Mouse (Mus musculus) midbrain, embryonic 10.5 days (tissue): ENCODE data around the gene Tubgcp6. TPM values are rescaled to one million over a fixed set of nuclear protein-coding genes. Genes with fewer than 3 reads are reported as not detected.

ENCODE experiments used
- DNase-seq: peaks from one replicate; pipeline ENCODE4 v3.0.0-alpha.2; 2017; ENCODE audit warnings: low spot score
- H3K27ac ChIP-seq: fragments of 300-500 bp; sonication (generic); replicated peaks from 2 replicates; pipeline ENCODE4 v1.5.1; 2016; ENCODE audit warnings: mild to moderate bottlenecking
- H3K27me3 ChIP-seq: fragments of 300-500 bp; sonication (generic); 2 replicates; pipeline ENCODE4 v1.6.1; 2016; ENCODE audit warnings: low read depth, mild to moderate bottlenecking; ENCODE audit not compliant: poor library complexity, severe bottlenecking
- H3K36me3 ChIP-seq: fragments of 300-500 bp; sonication (generic); 2 replicates; pipeline ENCODE4 v1.6.1; 2016; ENCODE audit warnings: mild to moderate bottlenecking, moderate library complexity
- H3K4me1 ChIP-seq: fragments of 300-500 bp; sonication (generic); 2 replicates; pipeline ENCODE4 v1.6.1; 2016
- H3K4me3 ChIP-seq: fragments of 300-500 bp; sonication (generic); 2 replicates; pipeline ENCODE4 v1.5.1; 2016; ENCODE audit warnings: mild to moderate bottlenecking, moderate library complexity
- H3K9me3 ChIP-seq: fragments of 300-500 bp; sonication (generic); replicated peaks from 2 replicates; pipeline ENCODE4 v1.6.1; 2016; ENCODE audit warnings: mild to moderate bottlenecking
- WGBS: fragments of 180-500 bp; shearing (Covaris S2); methylation state at CpG from one replicate; pipeline ENCODE4 v1.1.7; 2016; 5-methylcytosine and 5-hydroxymethylcytosine counted together
- polyA plus RNA-seq: library from polyadenylated mRNA; unstranded; fragments of >200 nt; fragmentation: Nextera tagmentation; extraction: Ambion mirVana; gene quantifications from 2 replicates; pipeline ENCODE4 v1.2.1, GENCODE M21; 2016

Tubgcp6 gene
- polyA plus RNA-seq, 1 experiment from 2014 or later, result 24.7 TPM

DNA sequence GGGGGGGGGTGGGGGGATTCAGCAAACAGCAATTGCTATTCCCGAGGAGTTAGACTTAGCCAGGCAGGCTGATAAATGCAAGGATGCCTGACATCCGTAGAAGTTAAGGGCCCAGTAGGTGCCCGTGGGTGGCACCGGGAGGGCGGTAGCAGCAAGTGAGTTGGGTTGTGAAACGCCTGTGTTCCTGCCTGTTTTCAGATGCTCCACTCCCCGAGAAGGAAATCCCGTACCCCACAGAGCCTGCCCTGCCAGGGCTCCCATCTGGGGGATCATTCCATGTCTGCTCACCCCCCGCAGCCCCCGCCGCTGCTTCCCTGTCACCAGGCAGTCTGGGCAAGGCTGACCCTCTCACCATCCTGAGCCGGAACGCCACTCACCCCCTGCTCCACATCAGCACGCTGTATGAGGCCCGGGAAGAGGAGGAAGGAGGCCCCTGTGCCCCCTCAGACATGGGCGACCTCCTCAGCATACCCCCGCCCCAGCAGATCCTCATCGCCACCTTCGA is 53.5 kb downstream of the Tubgcp6 start:
- Histone ChIP-seq H3K9me3 (no peaks in the 10 kb centered on the region), H3K27ac (0 out of 2 replicates have a peak overlapping the region, but pooled peaks have one; percentile 38), H3K36me3 (no peaks in the 10 kb centered on the region), H3K4me1 (peaks cover 14% of the 10 kb centered on the region), H3K27me3 (peaks cover 64% of the 10 kb centered on the region), H3K4me3 (no peak overlapping the region)
- 81% methylated on average over 19 of the region's 19 CpGs for WGBS
- no peak for DNase-seq

DNA sequence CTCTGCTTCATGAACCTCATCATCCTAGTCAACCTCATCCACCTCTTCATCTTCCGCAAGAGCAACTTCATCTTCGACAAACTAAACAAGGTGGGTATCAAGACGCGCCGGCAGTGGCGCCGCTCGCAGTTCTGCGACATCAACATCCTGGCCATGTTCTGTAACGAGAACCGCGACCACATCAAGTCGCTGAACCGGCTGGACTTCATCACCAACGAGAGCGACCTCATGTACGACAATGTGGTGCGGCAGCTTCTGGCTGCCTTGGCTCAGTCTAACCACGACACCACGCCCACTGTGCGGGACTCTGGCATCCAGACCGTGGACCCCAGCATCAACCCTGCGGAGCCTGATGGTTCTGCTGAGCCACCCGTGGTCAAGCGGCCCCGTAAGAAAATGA is 54.7 kb downstream of the Tubgcp6 start:
- H3K9me3 ChIP-seq, result no peaks in the 10 kb centered on the region
- DNase-seq, result no peak

DNA sequence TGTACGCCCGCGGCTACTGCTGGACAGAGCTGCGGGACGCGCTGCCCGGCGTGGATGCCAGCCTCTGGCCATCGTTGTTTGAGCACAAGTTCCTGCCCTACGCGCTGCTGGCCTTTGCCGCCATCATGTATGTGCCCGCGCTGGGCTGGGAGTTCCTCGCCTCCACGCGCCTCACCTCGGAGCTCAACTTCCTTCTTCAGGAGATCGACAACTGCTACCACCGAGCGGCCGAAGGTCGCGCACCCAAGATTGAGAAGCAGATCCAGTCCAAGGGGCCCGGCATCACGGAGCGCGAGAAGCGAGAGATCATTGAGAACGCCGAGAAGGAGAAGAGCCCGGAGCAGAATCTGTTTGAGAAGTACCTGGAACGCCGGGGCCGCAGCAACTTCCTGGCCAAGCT is 55.3 kb downstream of the Tubgcp6 start:
- peaks cover 10% of the 10 kb centered on the region for H3K4me1 ChIP-seq
- no peaks in the 10 kb centered on the region for H3K36me3 ChIP-seq
- peak; percentile 25 for DNase-seq
- WGBS, result 37% methylated on average over 35 of the region's 35 CpGs
- no peak overlapping the region for H3K27ac ChIP-seq
- H3K9me3 ChIP-seq, result no peaks in the 10 kb centered on the region
- peaks cover 82% of the 10 kb centered on the region for H3K27me3 ChIP-seq
- peak overlapping the region; percentile 35 for H3K4me3 ChIP-seq

More for the DNA sequence above, 54.7 kb downstream of the Tubgcp6 start:
- peaks cover 10% of the 10 kb centered on the region for H3K4me1 ChIP-seq
- H3K27me3 ChIP-seq, result peaks cover 76% of the 10 kb centered on the region
- H3K27ac ChIP-seq, result no peak overlapping the region
- H3K36me3 ChIP-seq, result no peaks in the 10 kb centered on the region
- 38% methylated on average over 26 of the region's 26 CpGs for WGBS
- H3K4me3 ChIP-seq, result no peak overlapping the region

DNA sequence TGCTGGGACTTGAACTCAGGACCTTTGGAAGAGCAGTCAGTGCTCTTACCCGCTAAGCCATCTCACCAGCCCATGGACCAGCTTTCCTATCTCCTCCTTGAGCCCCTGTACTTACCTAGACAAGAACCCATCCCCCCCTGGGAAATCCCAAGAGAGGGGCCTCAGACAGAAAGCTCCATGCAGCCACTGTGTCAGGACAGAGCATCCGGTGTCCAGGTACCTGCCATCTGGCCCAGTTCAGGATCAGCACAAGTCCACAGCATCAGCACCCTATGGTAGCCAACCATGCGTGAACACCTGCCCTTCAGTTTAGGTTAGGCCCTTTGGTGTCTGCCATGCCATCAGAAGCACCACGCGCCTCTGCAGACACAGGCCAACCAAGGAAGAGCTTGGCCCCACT is 58.0 kb downstream of the Tubgcp6 start:
- Histone ChIP-seq H3K36me3 (no peaks in the 10 kb centered on the region), H3K4me1 (peaks cover 16% of the 10 kb centered on the region), H3K27me3 (peaks cover 98% of the 10 kb centered on the region), H3K27ac (no peak overlapping the region), H3K4me3 (no peak overlapping the region), H3K9me3 (no peaks in the 10 kb centered on the region)
- WGBS, result 90% methylated on average over 5 of the region's 5 CpGs
- DNase-seq, result no peak

DNA sequence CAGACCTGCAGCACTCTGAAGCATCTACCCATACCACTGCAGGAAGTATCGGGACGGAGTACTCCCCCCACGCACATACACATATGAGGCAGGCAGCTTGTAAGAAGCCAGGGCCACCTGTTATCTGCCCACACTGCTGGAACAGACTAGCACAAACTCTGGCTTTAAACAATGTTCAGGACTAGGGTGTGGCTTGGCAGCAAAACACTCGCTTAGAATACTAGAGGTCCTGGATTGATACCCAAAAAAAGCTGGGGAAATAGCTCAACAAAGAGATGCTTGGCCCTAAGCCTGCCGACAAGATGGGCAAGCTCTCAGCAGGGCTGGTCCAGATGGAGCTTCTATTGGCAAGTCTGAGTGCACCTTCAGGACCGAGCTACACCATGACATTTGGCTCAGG is 59.4 kb downstream of the Tubgcp6 start:
- H3K4me3 ChIP-seq, result no peak overlapping the region
- no peak for DNase-seq
- 74% methylated on average over 6 of the region's 6 CpGs for WGBS
- peaks cover 96% of the 10 kb centered on the region for H3K27me3 ChIP-seq
- H3K4me1 ChIP-seq, result peaks cover 25% of the 10 kb centered on the region
- H3K36me3 ChIP-seq, result no peaks in the 10 kb centered on the region
- no peak overlapping the region for H3K27ac ChIP-seq
- no peaks in the 10 kb centered on the region for H3K9me3 ChIP-seq

DNA sequence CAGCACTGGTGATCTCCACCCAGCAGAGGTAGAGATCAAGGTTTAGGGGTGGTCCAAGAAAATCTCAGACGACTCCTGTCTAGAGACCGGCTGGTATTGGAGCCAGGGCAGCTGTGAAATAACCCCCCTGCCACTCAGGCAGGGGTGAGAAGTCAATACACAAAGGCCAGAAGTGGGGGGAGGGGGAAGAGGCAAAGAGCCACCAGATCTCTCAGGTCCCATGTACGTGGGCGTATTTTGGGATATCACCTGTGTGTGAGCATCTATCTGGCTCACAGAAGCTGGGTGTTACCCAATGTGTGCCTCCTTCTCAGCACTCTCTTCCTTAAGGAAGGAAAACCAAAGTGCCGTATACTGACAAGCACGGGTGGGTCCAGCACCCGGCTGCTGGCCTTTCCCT is 59.9 kb downstream of the Tubgcp6 start:
- peaks cover 24% of the 10 kb centered on the region for H3K4me1 ChIP-seq
- 86% methylated on average over 7 of the region's 7 CpGs for WGBS

DNA sequence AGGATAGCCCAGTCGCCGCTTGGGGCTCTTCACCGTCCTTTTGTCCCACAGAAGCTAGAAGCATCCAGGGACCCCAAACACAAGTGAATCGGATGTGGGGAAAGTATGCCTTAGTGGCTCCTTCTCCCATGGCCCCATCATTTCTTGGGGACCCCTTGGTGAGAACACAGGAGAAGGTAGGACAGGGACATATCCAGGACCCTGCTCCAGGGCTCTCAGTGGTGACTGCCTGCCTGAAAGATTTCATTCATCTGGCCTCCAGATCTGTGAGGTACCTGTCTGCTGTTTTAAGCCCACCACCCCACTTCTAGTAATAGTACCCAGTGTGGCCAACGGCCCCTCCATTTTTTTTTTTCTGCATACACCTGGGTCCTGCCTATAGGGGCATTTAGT is 60.4 kb downstream of the Tubgcp6 start:
- Histone ChIP-seq H3K27ac (no peak overlapping the region), H3K27me3 (peaks cover 96% of the 10 kb centered on the region), H3K4me1 (peaks cover 19% of the 10 kb centered on the region), H3K9me3 (no peaks in the 10 kb centered on the region), H3K36me3 (no peaks in the 10 kb centered on the region), H3K4me3 (no peak overlapping the region)
- WGBS, result 88% methylated on average over 5 of the region's 5 CpGs
- no peak for DNase-seq

More for the DNA sequence above, 59.9 kb downstream of the Tubgcp6 start:
- Histone ChIP-seq H3K27ac (no peak overlapping the region), H3K36me3 (no peaks in the 10 kb centered on the region), H3K27me3 (peaks cover 96% of the 10 kb centered on the region), H3K4me3 (no peak overlapping the region), H3K9me3 (no peaks in the 10 kb centered on the region)
- no peak for DNase-seq

DNA sequence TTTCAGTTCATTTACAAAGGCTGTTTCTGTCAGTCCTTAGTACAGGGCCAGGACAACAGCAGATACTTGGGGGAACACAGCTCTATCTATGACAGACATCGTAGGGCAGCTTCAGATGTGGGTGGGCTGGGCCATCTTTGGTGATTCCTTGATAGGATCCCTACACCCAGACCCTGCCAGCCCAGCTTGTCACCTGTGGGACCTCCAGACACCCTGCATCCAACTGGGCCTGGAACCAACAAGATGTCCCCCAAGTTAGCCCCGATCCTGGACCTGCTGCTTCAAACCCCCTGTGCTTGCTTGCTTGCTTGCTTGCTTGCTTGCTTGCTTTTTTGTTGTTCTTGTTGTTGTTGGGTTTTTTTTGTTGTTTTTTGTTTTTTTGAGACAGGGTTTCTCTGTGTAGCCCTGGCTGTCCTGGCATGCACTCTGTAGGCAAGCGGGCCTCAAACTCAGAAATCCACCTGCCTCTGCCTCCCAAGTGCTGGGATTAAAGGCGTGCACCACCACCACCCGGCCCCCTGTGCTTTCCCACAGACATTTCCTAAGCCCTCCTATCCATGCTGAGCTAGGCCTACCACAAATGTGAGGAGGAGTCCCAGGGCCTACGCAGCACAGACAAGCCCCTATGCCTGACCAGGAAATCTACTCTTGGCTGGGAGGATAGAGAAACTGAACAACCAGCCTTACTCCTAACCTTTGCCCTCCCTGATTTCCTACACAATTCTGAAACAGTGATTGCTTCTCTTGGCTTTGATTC is 61.0 kb downstream of the Tubgcp6 start:
- no peak overlapping the region for H3K27ac ChIP-seq
- H3K4me3 ChIP-seq, result no peak overlapping the region
- no peaks in the 10 kb centered on the region for H3K9me3 ChIP-seq
- 86% methylated on average over 6 of the region's 6 CpGs for WGBS
- no peak for DNase-seq
- peaks cover 96% of the 10 kb centered on the region for H3K27me3 ChIP-seq
- H3K4me1 ChIP-seq, result peaks cover 15% of the 10 kb centered on the region
- no peaks in the 10 kb centered on the region for H3K36me3 ChIP-seq

DNA sequence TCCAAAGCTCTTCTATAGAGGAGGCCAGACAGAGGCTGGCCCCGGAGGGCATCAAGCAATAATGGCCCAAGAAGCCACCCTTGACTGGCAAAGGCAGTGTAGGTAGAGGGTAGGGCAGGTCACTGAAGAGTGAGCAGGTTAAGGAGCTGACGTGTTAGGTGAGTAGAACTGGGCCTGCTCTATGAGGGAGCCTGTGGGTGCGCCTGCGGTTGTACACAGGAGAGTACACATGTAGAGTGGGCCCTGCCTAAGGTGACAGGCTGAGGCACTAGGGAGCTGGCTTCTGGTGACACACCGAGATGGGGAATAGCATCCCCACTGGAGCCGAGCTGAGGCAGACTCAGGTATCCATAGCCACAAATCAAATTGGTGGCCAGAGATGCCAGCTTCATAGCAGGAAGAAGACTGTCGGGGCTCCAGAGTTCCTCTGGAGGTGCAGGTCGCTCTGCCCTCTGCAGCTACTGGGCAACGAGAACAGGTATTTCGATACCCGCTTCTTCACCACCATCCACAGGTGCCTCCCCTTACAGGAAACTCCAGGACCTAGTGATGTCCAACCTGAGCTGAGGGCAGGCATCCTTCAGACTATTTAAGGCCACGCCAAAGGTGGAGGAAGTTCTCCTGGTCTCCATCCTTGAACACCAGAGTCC is 62.0 kb downstream of the Tubgcp6 start:
- Histone ChIP-seq H3K27ac (no peak overlapping the region), H3K4me1 (peaks cover 15% of the 10 kb centered on the region), H3K27me3 (peaks cover 95% of the 10 kb centered on the region), H3K9me3 (no peaks in the 10 kb centered on the region), H3K4me3 (peak overlapping the region; percentile 79), H3K36me3 (no peaks in the 10 kb centered on the region)
- no peak for DNase-seq
- WGBS, result 90% methylated on average over 12 of the region's 12 CpGs

DNA sequence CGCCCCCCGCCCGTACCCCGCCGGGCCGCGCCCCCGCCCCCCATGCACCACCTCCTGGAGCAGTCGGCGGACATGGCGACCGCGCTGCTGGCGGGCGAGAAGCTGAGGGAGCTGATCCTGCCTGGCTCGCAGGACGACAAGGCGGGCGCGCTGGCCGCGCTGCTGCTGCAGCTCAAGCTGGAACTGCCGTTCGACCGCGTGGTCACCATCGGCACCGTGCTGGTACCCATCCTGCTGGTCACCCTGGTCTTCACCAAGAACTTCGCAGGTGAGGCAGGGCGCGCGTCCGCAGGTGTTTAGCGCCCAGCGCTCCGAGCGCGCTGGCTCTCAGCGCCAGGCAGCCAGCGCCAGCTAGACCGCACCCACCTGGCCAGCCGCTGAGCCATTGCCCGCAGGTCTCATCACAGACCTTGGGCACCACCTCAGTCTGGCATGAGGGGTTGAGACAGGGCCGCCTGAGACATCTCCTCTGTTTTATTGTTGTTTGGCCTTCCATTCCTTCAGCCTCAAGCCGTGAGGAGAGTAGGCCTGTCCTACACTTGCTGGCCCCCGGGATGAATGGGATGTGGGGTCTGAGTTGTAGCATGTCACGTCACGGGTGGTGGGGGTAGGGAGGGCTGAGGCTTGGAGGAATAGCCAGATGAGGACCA is 62.8 kb downstream of the Tubgcp6 start:
- H3K27ac ChIP-seq, result peak overlapping the region; percentile 87

DNA sequence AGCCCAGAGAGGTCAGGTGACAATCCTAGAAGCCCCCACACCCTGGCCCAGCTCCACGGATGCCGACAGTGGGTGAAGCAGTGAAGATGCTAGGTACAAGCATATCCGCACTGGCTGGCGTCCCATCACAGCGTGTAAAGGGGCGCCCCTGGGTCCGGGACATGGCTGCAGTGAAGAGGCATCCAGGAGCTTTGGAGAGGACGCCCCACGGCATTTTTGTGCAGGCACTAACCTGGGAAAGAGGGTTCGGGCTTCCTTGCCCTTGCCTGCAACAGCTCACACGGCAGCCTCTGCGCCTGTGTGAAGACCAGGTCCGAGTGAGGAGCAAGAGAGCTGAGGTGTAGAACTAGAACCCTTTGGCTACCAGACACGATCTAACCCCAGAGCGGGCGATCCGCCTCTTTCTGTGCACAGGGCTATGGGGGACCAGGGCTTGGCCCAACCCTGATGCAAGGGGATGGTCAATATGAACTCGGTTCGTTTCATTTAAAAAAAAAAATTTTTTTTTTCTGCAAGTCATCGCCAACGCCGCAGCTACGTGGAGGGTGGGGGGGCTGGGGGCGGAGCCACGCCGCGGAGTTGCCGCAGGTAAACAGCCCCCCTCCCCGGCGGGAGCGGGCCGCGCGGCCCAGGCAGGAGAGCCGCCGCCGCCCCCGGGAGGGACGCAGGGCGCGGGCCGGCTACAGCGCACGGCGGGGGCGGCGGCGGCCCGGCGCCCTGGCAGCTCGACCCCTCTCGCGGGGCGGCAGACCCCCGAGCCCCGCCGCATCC is 63.6 kb downstream of the Tubgcp6 start, which contains the start of gene Panx2:
Gene Panx2 (plus strand): TSS at position 574 of the 771 bp plus-strand sequence.
- DNase-seq, result peak; percentile 46
- peak within 1 kb of the TSS; percentile 79 for H3K4me3 ChIP-seq
- H3K27ac ChIP-seq, result peak within 1 kb of the TSS; percentile 87
- peaks cover 15% of the 10 kb centered on the region for H3K4me1 ChIP-seq
- 2% methylated on average over 57 of the region's 57 CpGs for WGBS
- H3K36me3 ChIP-seq, result no peaks in the 10 kb centered on the region
- no peaks in the 10 kb centered on the region for H3K9me3 ChIP-seq
- H3K27me3 ChIP-seq, result peaks cover 95% of the 10 kb centered on the region

More for the DNA sequence above, 62.8 kb downstream of the Tubgcp6 start:
- DNase-seq, result peak; percentile 70
- H3K27me3 ChIP-seq, result peaks cover 95% of the 10 kb centered on the region
- no peaks in the 10 kb centered on the region for H3K9me3 ChIP-seq
- peak overlapping the region; percentile 79 for H3K4me3 ChIP-seq
- WGBS, result 2% methylated on average over 46 of the region's 48 CpGs
- H3K4me1 ChIP-seq, result peaks cover 15% of the 10 kb centered on the region
- H3K36me3 ChIP-seq, result no peaks in the 10 kb centered on the region

DNA sequence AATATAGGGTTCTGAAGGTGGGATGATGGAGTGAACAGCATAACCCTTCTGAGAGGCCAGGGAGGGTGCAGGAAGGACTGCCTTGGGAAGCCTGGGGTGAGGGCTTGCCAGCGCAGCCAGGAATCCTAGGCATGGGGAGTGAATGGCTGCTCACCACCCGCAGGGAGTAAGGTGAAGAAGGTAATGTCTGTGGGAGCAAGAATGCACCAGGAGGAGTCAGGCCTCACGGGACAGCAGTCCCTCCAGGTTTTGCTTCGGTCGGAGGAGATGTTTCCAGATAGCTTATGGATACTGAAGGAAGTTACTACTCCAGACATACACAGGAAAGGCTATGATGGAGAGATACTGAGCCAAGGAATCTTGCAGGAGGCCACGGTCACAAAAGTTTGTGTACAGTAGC is 64.2 kb downstream of the Tubgcp6 start:
- Histone ChIP-seq H3K9me3 (no peaks in the 10 kb centered on the region), H3K27me3 (peaks cover 90% of the 10 kb centered on the region), H3K27ac (no peak overlapping the region), H3K4me1 (peaks cover 15% of the 10 kb centered on the region), H3K4me3 (peak overlapping the region; percentile 79), H3K36me3 (no peaks in the 10 kb centered on the region)
- 36% methylated on average over 6 of the region's 6 CpGs for WGBS
- DNase-seq, result no peak
